Mouse (Mus musculus) bone marrow macrophage, adult 2 months (primary cell): ENCODE data around the gene Sigmar1. TPM values are rescaled to one million over a fixed set of nuclear protein-coding genes. Genes with fewer than 3 reads are reported as not detected.

ENCODE experiments used
- H3K27ac ChIP-seq: 2 replicates; pipeline ENCODE4 v1.5.1; 2012; ENCODE audit warnings: low read depth, low read length; ENCODE audit not compliant: insufficient read depth
- H3K4me1 ChIP-seq: 2 replicates; pipeline ENCODE4 v1.6.1; 2012; ENCODE audit warnings: low read length; ENCODE audit not compliant: control insufficient read depth, insufficient read depth
- H3K4me3 ChIP-seq: 2 replicates; pipeline ENCODE4 v1.5.1; 2012; ENCODE audit warnings: mild to moderate bottlenecking, low read length, moderate library complexity; ENCODE audit not compliant: insufficient read depth
- CTCF ChIP-seq: IDR thresholded peaks from 2 replicates; pipeline ENCODE4 v1.5.1; 2012; ENCODE audit warnings: low read depth, mild to moderate bottlenecking, low read length, moderate library complexity
- POLR2A ChIP-seq: IDR thresholded peaks from 2 replicates; pipeline ENCODE4 v1.6.1; 2012; ENCODE audit warnings: mild to moderate bottlenecking, low read depth, low read length, borderline replicate concordance
- polyA plus RNA-seq: library from polyadenylated mRNA; stranded (reverse); fragments of >200 nt; gene quantifications from 2 replicates; pipeline ENCODE4 v1.2.4, GENCODE M21; 2012; ENCODE audit not compliant: missing spikeins, insufficient read depth, insufficient read length

Sigmar1 gene
- polyA plus RNA-seq, 1 experiment: 60.0 TPM

- no peak overlapping the region for H3K27ac ChIP-seq
- no peak overlapping the region for H3K4me3 ChIP-seq
- H3K4me1 ChIP-seq: peaks cover 7% of the 10 kb centered on the region
- TF ChIP-seq POLR2A: no peak
- no peak for TF ChIP-seq CTCF
Measured at GRCm38 (mm10) chr4:41726826-41727621, 28.9 kb downstream of the Sigmar1 start.

- no peak within 1 kb of the TSS for H3K27ac ChIP-seq
Measured at GRCm38 (mm10) chr4:41722918-41723351, 33.0 kb downstream of the Sigmar1 start, which contains the start of gene Dctn3. TSS of gene Dctn3 (minus strand) at chr4:41723170.

GRCm38 (mm10) chr4:41716834-41717233, 39.1 kb downstream of the Sigmar1 start:
- H3K4me3 ChIP-seq: no peak overlapping the region
- H3K27ac ChIP-seq: no peak overlapping the region
- no peak for TF ChIP-seq POLR2A
- no peak for TF ChIP-seq CTCF
- peaks cover 10% of the 10 kb centered on the region for H3K4me1 ChIP-seq

More at GRCm38 (mm10) chr4:41722918-41723351, 33.0 kb downstream of the Sigmar1 start, which contains the start of gene Dctn3:
- TF ChIP-seq POLR2A (0 out of 2 replicates have a peak, but pooled peaks have one; percentile 67), CTCF (no peak)
- Histone ChIP-seq H3K4me3 (peak within 1 kb of the TSS; percentile 91), H3K4me1 (peaks cover 11% of the 10 kb centered on the region)

GRCm38 (mm10) chr4:41715596-41715995, 40.4 kb downstream of the Sigmar1 start:
- Histone ChIP-seq H3K4me3 (no peak overlapping the region), H3K4me1 (peaks cover 5% of the 10 kb centered on the region), H3K27ac (no peak overlapping the region)
- no peak for TF ChIP-seq POLR2A
- no peak for TF ChIP-seq CTCF

- Histone ChIP-seq H3K4me1 (peaks cover 5% of the 10 kb centered on the region), H3K4me3 (no peak overlapping the region), H3K27ac (no peak overlapping the region)
- no peak for TF ChIP-seq POLR2A
- TF ChIP-seq CTCF: no peak
Measured at GRCm38 (mm10) chr4:41715082-41715481, 40.9 kb downstream of the Sigmar1 start.

- TF ChIP-seq POLR2A (0 out of 2 replicates have a peak, but pooled peaks have one; percentile 13), CTCF (peak; percentile 77)
- no peak overlapping the region for H3K27ac ChIP-seq
- no peak overlapping the region for H3K4me3 ChIP-seq
- H3K4me1 ChIP-seq: peaks cover 5% of the 10 kb centered on the region
Measured at GRCm38 (mm10) chr4:41714276-41714675, 41.7 kb downstream of the Sigmar1 start.

- Histone ChIP-seq H3K27ac (peak within 1 kb of the TSS; percentile 35), H3K4me3 (peak within 1 kb of the TSS; percentile 82), H3K4me1 (peaks cover 5% of the 10 kb centered on the region)
- no peak for TF ChIP-seq POLR2A
- TF ChIP-seq CTCF: no peak; the same call in 1 of the 2 replicates
Measured at GRCm38 (mm10) chr4:41713197-41714067, 42.5 kb downstream of the Sigmar1 start, which contains the start of gene Rpp25l. TSS of gene Rpp25l (minus strand) at chr4:41713534.

GRCm38 (mm10) chr4:41712421-41713196, 43.3 kb downstream of the Sigmar1 start:
- peak overlapping the region; percentile 82 for H3K4me3 ChIP-seq
- TF ChIP-seq POLR2A: no peak
- no peak for TF ChIP-seq CTCF
- peak overlapping the region; percentile 35 for H3K27ac ChIP-seq
- H3K4me1 ChIP-seq: peaks cover 5% of the 10 kb centered on the region
